Mouse (Mus musculus) Patski (cell line): ENCODE measurements around the gene Mapt. TPM values are rescaled to one million over a fixed set of nuclear protein-coding genes. Genes with fewer than 3 reads are reported as not detected.

Source experiments
- ATAC-seq: fragments of 100-300 bp; one replicate; pipeline ENCODE4 v1.8.0; 2021
- CTCF ChIA-PET: fragments of 350-600 bp; sonication (Branson Sonifier 250); formaldehyde crosslinking; loops from one replicate; lab custom pipeline; 2022; ENCODE audit warnings: inconsistent platforms; lab: Charles Lee
- POLR2A ChIA-PET: fragments of 350-600 bp; sonication (Branson Sonifier 250); formaldehyde crosslinking; loops from one replicate; lab custom pipeline; 2022; ENCODE audit warnings: antibody characterized with exemption, inconsistent platforms; lab: Charles Lee
- DNase-seq: peaks from one replicate; pipeline ENCODE4 v3.0.0-alpha.2; 2011; ENCODE audit warnings: low read depth, low spot score
- H3K27me3 ChIP-seq: fragments of 371-371 bp; one replicate; pipeline ENCODE4 v1.5.1; 2021
- CTCF ChIP-seq: fragments of 100-300 bp; IDR thresholded peaks from one replicate; pipeline ENCODE4 v1.5.1; 2021
- in situ Hi-C: fragments of 300-500 bp; cut with MboI; formaldehyde crosslinking; loops from 3 replicates; pipeline ENCODE4 v1.11.1; 2018; ENCODE audit warnings: low pct_unique_long_range_greater_than_20kb, mixed read lengths
- polyA plus RNA-seq: library from polyadenylated mRNA; unstranded; gene quantifications from one replicate; pipeline ENCODE4 v1.2.3, GENCODE M21; 2021

Gene Mapt
- polyA plus RNA-seq, 1 experiment from 2014 or later, result 27.2 TPM

- no peaks in the 10 kb centered on the region for H3K27me3 ChIP-seq
- ChIA-PET CTCF (no interaction called here), POLR2A (interaction anchor here (1.1 kb wide), 1 partner anchor 11 kb away, joined by 3 read pairs; no protein-coding TSS in a partner anchor)
- no peak for TF ChIP-seq CTCF
- ATAC-seq (no peak), DNase-seq (no peak)
- in situ Hi-C loops, result no loop called here
These were observed 38.2 kb downstream of the Mapt start for GRCm38 (mm10) chr11:104269385-104269822.

GRCm38 (mm10) chr11:104270452-104270851 is 39.3 kb downstream of the Mapt start:
- ATAC-seq (no peak), DNase-seq (no peak)
- no peak for TF ChIP-seq CTCF
- CTCF ChIA-PET, result no interaction called here
- POLR2A ChIA-PET, result interaction anchor here (1.1 kb wide), 1 partner anchor 12 kb away, joined by 3 read pairs; no protein-coding TSS in a partner anchor
- in situ Hi-C loops, result no loop called here
- H3K27me3 ChIP-seq, result no peaks in the 10 kb centered on the region

DNA sequence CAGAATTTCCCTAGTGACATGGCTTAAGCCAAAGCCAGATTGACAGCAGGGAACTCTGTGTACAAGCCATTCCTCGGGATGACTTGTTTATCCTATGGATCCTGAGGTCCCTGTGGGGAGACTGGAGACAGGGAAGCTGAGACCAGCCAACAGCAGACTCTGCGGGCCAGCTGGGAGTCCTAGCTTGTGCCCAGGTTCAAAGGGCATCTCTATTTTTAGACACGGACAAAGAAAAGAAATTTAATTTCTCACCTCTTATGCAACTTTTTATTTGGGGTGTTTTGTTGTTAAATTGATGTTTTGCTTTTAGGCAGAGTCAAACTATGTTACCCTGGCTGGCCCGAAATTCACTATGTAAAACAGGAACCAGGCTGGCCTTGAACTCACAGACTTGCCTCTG is 39.7 kb downstream of the Mapt start:
- CTCF ChIA-PET, result no interaction called here
- DNase-seq (no peak), ATAC-seq (no peak)
- POLR2A ChIA-PET, result no interaction called here
- in situ Hi-C loops, result no loop called here
- TF ChIP-seq CTCF, result no peak
- no peaks in the 10 kb centered on the region for H3K27me3 ChIP-seq

GRCm38 (mm10) chr11:104271876-104272275 is 40.7 kb downstream of the Mapt start:
- POLR2A ChIA-PET, result interaction anchor here (0.8 kb wide), 1 partner anchor 25 kb away, joined by 8 read pairs; no protein-coding TSS in a partner anchor
- H3K27me3 ChIP-seq, result no peaks in the 10 kb centered on the region
- in situ Hi-C loops, result no loop called here
- no peak for DNase-seq
- no peak for TF ChIP-seq CTCF
- CTCF ChIA-PET, result no interaction called here
- no peak for ATAC-seq

DNA sequence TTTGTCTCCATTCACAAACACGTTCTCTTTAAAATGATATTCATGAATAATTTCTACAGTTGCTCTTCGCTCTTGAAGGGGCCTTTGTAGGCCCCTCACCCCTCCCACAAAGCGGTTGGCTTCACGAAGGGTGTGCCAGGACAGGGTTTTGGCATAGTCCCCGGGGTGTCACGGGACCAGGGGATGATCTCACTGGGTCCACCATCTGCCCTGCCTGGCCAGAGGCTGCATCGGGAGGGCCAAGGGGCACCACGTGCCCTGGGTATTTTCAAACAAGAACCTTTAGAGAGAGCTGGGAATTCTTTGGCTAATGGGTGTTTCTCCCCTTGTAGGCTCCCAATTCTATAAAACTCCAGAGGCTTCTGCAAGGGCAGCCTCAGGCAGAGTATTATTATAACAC is 41.2 kb downstream of the Mapt start:
- no peak for TF ChIP-seq CTCF
- in situ Hi-C loops, result no loop called here
- POLR2A ChIA-PET, result interaction anchor here (0.8 kb wide), 1 partner anchor 25 kb away, joined by 8 read pairs; no protein-coding TSS in a partner anchor
- ATAC-seq, result no peak
- CTCF ChIA-PET, result interaction anchor here (1.1 kb wide), 1 partner anchor 41 kb away, joined by 3 read pairs; no protein-coding TSS in a partner anchor
- H3K27me3 ChIP-seq, result no peaks in the 10 kb centered on the region
- DNase-seq, result no peak

DNA sequence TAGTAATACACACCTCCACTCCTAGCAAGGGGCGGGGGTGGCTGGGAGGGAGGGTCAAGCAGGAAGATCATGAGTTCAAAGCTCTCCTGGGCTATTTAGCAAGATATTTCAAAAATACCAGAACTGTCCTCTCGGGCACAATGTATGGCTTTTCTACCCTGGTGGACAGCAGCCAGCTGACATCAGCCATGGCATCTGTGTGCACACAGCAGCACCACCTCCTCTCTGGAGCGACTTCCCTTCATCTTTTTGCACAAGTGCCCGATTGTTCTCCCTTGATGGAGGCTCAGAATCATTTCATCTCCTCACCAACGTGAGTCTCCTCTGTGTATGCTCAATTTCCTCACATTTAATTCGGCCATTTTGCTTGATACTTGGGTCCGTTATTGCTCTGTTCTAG is 44.6 kb downstream of the Mapt start:
- in situ Hi-C loops, result loop anchor here (5.0 kb wide), 1 partner anchor 43 kb away; the partner anchor contains the start of gene Mapt
- ChIA-PET POLR2A (no interaction called here), CTCF (no interaction called here)
- no peak for TF ChIP-seq CTCF
- no peak for ATAC-seq
- no peak for DNase-seq
- no peaks in the 10 kb centered on the region for H3K27me3 ChIP-seq

DNA sequence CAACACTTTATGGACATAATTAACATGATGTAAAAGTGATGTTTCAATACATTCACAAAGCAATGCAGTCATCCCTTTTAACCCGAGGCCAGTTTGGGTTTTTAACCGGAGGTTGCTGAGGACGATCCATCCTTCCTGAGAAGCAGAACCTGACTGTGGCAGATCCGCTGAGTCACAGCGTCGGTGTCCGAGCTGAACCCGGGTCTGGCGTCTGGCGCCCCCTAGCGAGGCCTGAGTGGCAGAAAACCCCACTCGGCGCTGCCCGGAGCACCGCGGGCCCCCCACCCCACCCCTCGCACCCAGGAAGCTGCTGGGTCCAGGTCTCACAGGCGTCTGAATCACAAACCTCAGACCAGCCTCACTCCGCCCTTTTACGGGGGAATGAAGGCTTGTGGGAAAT is 47.0 kb downstream of the Mapt start:
- CTCF ChIA-PET, result interaction anchor here (1.2 to 1.5 kb wide), 2 partner anchors 9 to 10 kb away, joined by 4 to 6 read pairs; no protein-coding TSS in a partner anchor
- no peak for TF ChIP-seq CTCF
- DNase-seq (no peak), ATAC-seq (no peak)
- in situ Hi-C loops, result loop anchor here (5.0 kb wide), 1 partner anchor 46 kb away; the partner anchor contains the start of gene Mapt
- POLR2A ChIA-PET, result no interaction called here
- H3K27me3 ChIP-seq, result no peaks in the 10 kb centered on the region

DNA sequence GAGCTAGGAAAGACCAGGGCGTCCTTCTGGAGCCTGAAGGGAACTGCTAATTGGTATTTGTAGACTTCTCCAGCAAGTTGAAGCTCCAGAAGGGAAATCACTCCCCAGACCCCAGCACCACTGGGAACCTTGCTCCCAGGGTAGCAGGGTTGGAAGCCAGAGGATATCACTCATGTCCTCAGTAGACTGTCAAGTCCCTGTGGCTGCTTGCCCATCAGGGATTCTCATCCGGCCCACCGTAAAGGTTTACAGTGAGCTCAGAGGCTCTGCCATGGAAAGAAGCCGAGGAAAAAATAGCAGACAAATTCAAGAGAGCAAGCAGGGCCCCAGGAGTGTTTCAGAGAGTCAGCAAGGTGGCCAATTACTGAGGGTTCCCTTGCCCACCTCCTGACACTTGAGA is 47.9 kb downstream of the Mapt start:
- DNase-seq (no peak), ATAC-seq (no peak)
- CTCF ChIA-PET, result interaction anchor here (1.0 to 1.5 kb wide), 4 partner anchors 8 to 28 kb away, joined by 3 to 7 read pairs (median 5); no protein-coding TSS in a partner anchor
- in situ Hi-C loops, result loop anchor here (5.0 kb wide), 1 partner anchor 47 kb away; the partner anchor contains the start of gene Mapt
- H3K27me3 ChIP-seq, result no peaks in the 10 kb centered on the region
- TF ChIP-seq CTCF, result no peak
- POLR2A ChIA-PET, result no interaction called here

GRCm38 (mm10) chr11:104279538-104279937 is 48.3 kb downstream of the Mapt start:
- ATAC-seq (no peak), DNase-seq (no peak)
- no peak for TF ChIP-seq CTCF
- ChIA-PET CTCF (interaction anchor here (1.0 to 1.1 kb wide), 2 partner anchors 9 to 27 kb away, joined by 3 to 7 read pairs; no protein-coding TSS in a partner anchor), POLR2A (no interaction called here)
- in situ Hi-C loops, result loop anchor here (5.0 kb wide), 1 partner anchor 47 kb away; the partner anchor contains the start of gene Mapt
- no peaks in the 10 kb centered on the region for H3K27me3 ChIP-seq

DNA sequence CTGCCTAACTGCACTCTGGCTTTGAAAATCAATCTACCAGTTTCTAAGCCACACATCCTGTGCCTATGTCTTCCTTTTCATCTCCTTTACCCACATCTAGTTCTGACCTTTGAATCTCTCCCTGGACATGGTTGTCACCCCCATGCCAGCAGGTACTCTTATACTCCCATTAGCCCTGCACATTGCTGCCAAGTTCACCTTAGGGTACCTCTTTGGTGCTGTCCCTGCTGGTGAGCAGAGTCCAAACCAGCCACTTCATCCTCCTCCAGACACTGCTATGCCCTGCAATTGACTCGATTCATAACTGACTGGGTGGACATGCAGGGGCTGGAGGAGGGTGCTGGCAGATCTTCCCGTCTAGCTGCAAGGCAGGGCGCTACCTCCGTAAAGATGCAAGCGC is 50.3 kb downstream of the Mapt start:
- ChIA-PET POLR2A (no interaction called here), CTCF (no interaction called here)
- in situ Hi-C loops, result no loop called here
- H3K27me3 ChIP-seq, result no peaks in the 10 kb centered on the region
- no peak for ATAC-seq
- TF ChIP-seq CTCF, result no peak
- no peak for DNase-seq

GRCm38 (mm10) chr11:104287113-104287512 is 55.9 kb downstream of the Mapt start:
- POLR2A ChIA-PET, result no interaction called here
- no peak for TF ChIP-seq CTCF

More at GRCm38 (mm10) chr11:104287113-104287512, 55.9 kb downstream of the Mapt start:
- DNase-seq, result no peak
- CTCF ChIA-PET, result interaction anchor here (1.3 kb wide), 1 partner anchor 8 kb away, joined by 4 read pairs; no protein-coding TSS in a partner anchor
- no peak for ATAC-seq
- no peaks in the 10 kb centered on the region for H3K27me3 ChIP-seq
- in situ Hi-C loops, result no loop called here
